Mouse (Mus musculus): ENCODE results near the gene Trp53tg5. TPM values are rescaled to one million over a fixed set of nuclear protein-coding genes. Genes with fewer than 3 reads are reported as not detected.

The Trp53tg5 gene
- polyA plus RNA-seq, 1 experiment from 2014 or later: not detected

DNA sequence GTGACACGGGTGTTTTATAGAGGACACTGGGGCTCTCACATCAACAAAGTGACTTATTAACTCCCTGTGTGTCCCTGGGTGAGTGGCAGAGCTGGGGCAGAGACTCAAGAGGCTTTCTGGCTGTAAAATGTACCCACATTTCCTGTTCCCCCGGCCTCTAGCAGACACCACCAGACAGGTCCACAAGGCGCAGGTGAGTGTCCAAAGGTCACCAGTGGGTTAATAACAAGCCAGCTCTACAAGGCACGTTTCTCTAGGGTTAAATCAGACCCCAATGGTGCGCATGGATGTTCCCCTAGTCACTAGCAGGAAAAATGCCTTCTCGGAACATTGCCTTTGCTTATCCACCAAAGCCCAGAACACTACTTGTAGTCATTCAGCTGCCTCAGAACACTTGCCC lies 35.8 kb downstream of the Trp53tg5 start:
- Histone ChIP-seq H3K36me3 (ENCODE audit: control insufficient read depth, insufficient read depth, low read length) (no peaks in the 10 kb centered on the region), H3K27me3 (ENCODE audit: control insufficient read depth, insufficient read depth, low read length) (no peaks in the 10 kb centered on the region), H3K27ac (replicated peaks) (peak overlapping the region; percentile 91), H3K4me2 (replicated peaks; ENCODE audit: low read depth) (peak overlapping the region; percentile 38), H3K4me1 (replicated peaks; ENCODE audit: control insufficient read depth, insufficient read depth) (peaks cover 24% of the 10 kb centered on the region), H3K4me3 (ENCODE audit: low read depth, low read length) (no peak overlapping the region), H3K9ac (ENCODE audit: low read length) (no peak overlapping the region; the same call in 1 of the 2 replicates), H3K9me3 (ENCODE audit: control insufficient read depth, low read length) (no peaks in the 10 kb centered on the region)
- TF ChIP-seq CTCF (IDR thresholded peaks at IDR 0.05; ENCODE audit: low read depth): no peak
- TF ChIP-seq EP300 (optimal IDR thresholded peaks at IDR 0.05): no peak
- no peak for ATAC-seq (ENCODE audit: low FRiP score, low TSS enrichment)
- 50% methylated on average over 6 of the region's 6 CpGs for WGBS
- peak; percentile 59 for DNase-seq (ENCODE audit: low spot score)

DNA sequence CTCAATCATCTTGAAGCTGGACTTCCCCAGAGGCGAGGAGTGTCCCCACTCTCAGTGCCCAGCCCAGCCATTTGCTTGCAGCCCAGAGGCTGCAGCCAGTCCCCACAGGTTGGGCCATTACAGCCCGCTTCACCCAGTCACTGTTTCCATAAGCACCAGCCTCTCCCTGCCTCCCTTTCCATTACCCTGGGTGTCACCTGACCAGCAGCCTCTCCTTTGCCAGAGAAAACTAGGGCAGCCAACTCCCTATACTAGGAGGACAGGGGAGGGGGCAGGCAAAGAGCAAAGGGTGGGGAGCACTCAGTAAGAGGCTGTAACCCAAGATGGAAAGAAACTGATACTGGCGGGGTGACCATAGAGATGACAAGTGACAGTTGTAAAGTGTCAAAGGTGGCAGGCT lies 36.6 kb downstream of the Trp53tg5 start:
- Histone ChIP-seq H3K27me3 (ENCODE audit: control insufficient read depth, insufficient read depth, low read length) (no peaks in the 10 kb centered on the region), H3K9ac (ENCODE audit: low read length) (peak overlapping the region; percentile 52), H3K9me3 (ENCODE audit: control insufficient read depth, low read length) (no peaks in the 10 kb centered on the region), H3K27ac (replicated peaks) (peak overlapping the region; percentile 91), H3K4me3 (ENCODE audit: low read depth, low read length) (no peak overlapping the region), H3K36me3 (ENCODE audit: control insufficient read depth, insufficient read depth, low read length) (no peaks in the 10 kb centered on the region), H3K4me2 (replicated peaks; ENCODE audit: low read depth) (peak overlapping the region; percentile 38), H3K4me1 (replicated peaks; ENCODE audit: control insufficient read depth, insufficient read depth) (peaks cover 28% of the 10 kb centered on the region)
- TF ChIP-seq EP300 (optimal IDR thresholded peaks at IDR 0.05): no peak
- DNase-seq (ENCODE audit: low spot score): peak; percentile 82
- ATAC-seq (ENCODE audit: low FRiP score, low TSS enrichment): peak; percentile 71
- WGBS: 38% methylated on average over 3 of the region's 3 CpGs

DNA sequence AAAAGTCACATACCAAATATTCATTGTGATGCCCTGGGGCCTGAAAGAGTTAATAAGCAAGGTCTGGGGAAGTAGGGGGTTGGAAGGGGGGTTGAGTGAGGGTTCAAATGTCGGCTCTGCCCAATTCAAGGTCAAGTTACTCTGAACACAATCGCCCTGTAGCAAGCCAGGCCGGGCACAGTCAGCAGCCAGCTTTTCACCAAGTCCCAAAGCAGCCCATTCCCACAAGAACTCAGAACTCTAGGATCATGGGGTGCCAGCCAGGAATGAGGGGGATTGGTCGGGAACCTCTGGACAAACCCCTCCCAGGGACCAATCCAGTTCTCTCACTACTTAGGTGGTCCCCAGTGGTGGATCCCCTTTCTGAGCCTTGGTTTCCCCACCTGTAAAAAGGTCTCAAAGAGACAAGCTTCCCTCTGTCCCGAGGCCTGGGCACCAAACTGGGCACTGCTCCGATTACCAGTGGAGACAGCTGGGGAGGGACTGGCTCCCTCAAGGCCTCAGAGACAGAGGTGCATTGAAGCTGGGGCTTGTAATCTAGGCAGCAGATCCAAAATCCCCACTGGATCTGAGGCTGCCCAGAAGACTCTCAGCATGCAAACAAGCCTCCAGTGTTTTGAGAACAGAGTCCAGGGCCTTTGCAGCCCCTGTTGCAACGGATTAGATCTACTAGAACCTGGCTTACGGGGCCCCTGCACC lies 37.2 kb downstream of the Trp53tg5 start:
- Histone ChIP-seq H3K27ac (replicated peaks) (peak overlapping the region; percentile 91), H3K9ac (ENCODE audit: low read length) (peak overlapping the region; percentile 52), H3K4me1 (replicated peaks; ENCODE audit: control insufficient read depth, insufficient read depth) (peaks cover 32% of the 10 kb centered on the region), H3K27me3 (ENCODE audit: control insufficient read depth, insufficient read depth, low read length) (no peaks in the 10 kb centered on the region), H3K36me3 (ENCODE audit: control insufficient read depth, insufficient read depth, low read length) (no peaks in the 10 kb centered on the region), H3K4me2 (replicated peaks; ENCODE audit: low read depth) (peak overlapping the region; percentile 38), H3K4me3 (ENCODE audit: low read depth, low read length) (no peak overlapping the region), H3K9me3 (ENCODE audit: control insufficient read depth, low read length) (no peaks in the 10 kb centered on the region)
- no peak for ATAC-seq (ENCODE audit: low FRiP score, low TSS enrichment)
- TF ChIP-seq EP300 (optimal IDR thresholded peaks at IDR 0.05): no peak
- TF ChIP-seq CTCF (IDR thresholded peaks at IDR 0.05; ENCODE audit: low read depth): no peak
- DNase-seq (ENCODE audit: low spot score): no peak
- 18% methylated on average over 8 of the region's 8 CpGs for WGBS

DNA sequence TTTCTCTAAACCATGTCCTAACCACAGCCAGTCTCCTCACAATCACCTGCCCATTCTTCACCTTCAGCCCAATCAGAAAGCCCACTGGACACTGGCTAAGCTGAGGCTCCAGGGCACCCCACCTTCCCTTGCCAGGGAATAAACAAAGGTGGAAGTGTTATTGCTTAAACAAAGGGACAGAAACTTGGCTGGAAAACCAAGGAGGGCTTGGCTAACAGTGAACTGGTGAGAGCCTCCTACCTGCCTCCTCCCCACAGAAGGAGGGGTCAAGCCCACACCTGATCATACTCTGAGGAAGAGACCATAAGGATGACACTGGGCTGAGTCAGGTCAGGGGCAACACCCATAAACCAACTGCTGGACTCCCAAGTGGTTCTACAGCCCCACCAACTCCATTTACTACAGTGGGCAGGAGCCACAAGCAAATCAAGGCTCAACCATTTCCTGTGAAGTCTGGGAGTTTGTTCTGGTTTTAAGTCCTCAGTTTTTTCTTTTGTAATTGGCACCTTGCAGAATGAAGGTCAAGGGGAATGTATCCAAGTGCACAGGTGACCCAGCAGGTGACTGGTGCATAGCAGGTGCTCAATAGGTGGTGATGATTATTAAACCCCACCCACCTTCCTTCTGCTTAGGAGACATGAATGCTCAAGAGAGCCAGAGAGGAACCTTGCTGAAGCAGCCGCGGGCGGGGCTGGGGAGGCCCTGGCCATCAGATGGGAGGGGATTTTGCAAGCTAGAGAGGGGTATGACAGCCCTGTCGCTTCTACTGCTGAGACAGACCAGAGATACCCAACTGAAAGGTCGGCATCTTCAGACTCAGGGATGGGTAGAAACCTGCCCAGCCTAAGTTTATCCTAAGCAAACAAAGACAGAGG lies 38.1 kb downstream of the Trp53tg5 start:
- no peak overlapping the region for H3K4me3 ChIP-seq (ENCODE audit: low read depth, low read length)
- TF ChIP-seq CTCF (IDR thresholded peaks at IDR 0.05; ENCODE audit: low read depth) (no peak), EP300 (optimal IDR thresholded peaks at IDR 0.05) (no peak)
- H3K9ac ChIP-seq (ENCODE audit: low read length): peak overlapping the region; percentile 8; the same call in 1 of the 2 replicates
- peak overlapping the region; percentile 91 for H3K27ac ChIP-seq (replicated peaks)
- no peaks in the 10 kb centered on the region for H3K27me3 ChIP-seq (ENCODE audit: control insufficient read depth, insufficient read depth, low read length)
- no peaks in the 10 kb centered on the region for H3K9me3 ChIP-seq (ENCODE audit: control insufficient read depth, low read length)
- no peaks in the 10 kb centered on the region for H3K36me3 ChIP-seq (ENCODE audit: control insufficient read depth, insufficient read depth, low read length)
- DNase-seq (ENCODE audit: low spot score) (peak; percentile 69), ATAC-seq (ENCODE audit: low FRiP score, low TSS enrichment) (peak; percentile 13; the same call in 1 of the 2 replicates)
- peaks cover 39% of the 10 kb centered on the region for H3K4me1 ChIP-seq (replicated peaks; ENCODE audit: control insufficient read depth, insufficient read depth)
- WGBS: 33% methylated on average over 5 of the region's 5 CpGs
- no peak overlapping the region for H3K4me2 ChIP-seq (replicated peaks; ENCODE audit: low read depth)

DNA sequence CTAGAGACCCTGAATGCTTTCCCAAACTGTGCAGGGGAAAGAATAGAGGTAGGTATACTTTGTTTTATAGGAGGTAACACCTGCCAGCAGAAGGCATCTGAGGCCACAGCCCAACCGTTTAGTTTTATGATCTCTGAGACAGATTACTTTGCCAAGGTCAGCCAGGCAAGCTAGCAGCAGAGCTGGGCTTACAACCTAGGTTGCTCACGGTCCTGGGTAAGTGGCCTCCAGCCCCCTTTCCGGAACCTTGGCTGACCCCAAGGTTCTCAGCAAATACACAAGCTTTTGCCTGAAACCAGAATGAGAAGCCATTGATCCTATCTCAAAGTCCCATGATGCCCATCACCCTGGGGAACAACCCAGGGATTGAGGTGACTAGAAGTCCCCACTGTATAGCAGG lies 38.8 kb downstream of the Trp53tg5 start:
- 45% methylated on average over 3 of the region's 3 CpGs for WGBS

More for the DNA sequence above, 38.8 kb downstream of the Trp53tg5 start:
- Histone ChIP-seq H3K9ac (ENCODE audit: low read length) (no peak overlapping the region), H3K4me2 (replicated peaks; ENCODE audit: low read depth) (peak overlapping the region; percentile 5; the same call in 1 of the 2 replicates), H3K9me3 (ENCODE audit: control insufficient read depth, low read length) (no peaks in the 10 kb centered on the region), H3K4me1 (replicated peaks; ENCODE audit: control insufficient read depth, insufficient read depth) (peaks cover 39% of the 10 kb centered on the region), H3K27ac (replicated peaks) (peak overlapping the region; percentile 91), H3K36me3 (ENCODE audit: control insufficient read depth, insufficient read depth, low read length) (no peaks in the 10 kb centered on the region), H3K4me3 (ENCODE audit: low read depth, low read length) (no peak overlapping the region), H3K27me3 (ENCODE audit: control insufficient read depth, insufficient read depth, low read length) (no peaks in the 10 kb centered on the region)
- ATAC-seq (ENCODE audit: low FRiP score, low TSS enrichment): no peak
- DNase-seq (ENCODE audit: low spot score): no peak
- no peak for TF ChIP-seq EP300 (optimal IDR thresholded peaks at IDR 0.05)

Measured in stomach, postnatal 0 days (tissue).